Mouse (Mus musculus) mouse embryonic stem cell (cell line): ENCODE results near the gene Gm9837.

Experiments used
- in situ Hi-C, 2 experiments: fragments of 300-500 bp; cut with MboI; formaldehyde crosslinking; loops; 1 replicate in 1 of 2; 3 replicates in 1 of 2; pipeline ENCODE4 v1.14.3; 2019 to 2020; ENCODE audit warnings: low sequenced_read_pairs in 2 of 2, low pct_unique_long_range_greater_than_20kb in 1 of 2, mixed read lengths in 1 of 2; ENCODE audit not compliant: unreplicated experiment in 1 of 2

The Gm9837 gene

DNA sequence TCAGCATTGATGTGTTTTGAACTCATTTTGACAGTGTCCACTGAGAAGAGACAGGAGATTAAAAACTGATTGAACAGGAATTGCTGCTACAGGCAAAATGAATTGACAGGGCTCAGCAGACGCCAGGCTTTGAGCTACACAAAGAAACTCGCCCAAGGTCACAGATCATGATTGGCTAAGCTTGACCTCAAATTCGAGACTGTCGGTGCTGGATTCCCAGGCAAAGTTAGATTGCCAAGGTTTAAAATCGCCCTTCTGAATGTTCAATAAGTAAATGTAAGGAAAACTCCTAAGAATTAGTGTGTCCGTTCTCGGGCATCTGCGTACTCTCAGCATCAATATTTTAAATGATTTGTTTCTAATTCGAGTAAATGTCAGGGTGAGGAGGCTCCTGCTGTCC lies 19.1 kb upstream of the Gm9837 start:
- in situ Hi-C loops, result no loop called here

DNA sequence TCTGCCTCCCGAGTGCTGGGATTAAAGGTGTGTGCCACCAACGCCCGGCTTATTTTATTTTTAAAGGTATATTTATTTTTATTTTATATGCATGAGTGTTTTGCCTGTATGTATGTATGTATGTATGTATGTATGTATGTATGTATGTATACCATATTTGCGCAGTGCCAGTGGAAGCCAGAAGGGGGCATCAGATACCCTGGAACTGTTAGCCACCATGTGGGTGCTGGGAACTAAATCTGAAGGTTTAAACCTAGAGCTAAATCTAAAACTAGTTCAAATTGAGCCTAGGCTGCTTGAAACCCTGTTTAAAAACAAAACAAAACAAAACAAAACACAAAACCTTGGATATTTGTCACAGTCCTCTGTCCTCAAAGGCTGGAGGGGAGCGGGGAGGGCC lies 18.7 kb upstream of the Gm9837 start:
- in situ Hi-C loops, result no loop called here

- in situ Hi-C loops, result no loop called here
Observed at GRCm38 (mm10) chr11:53486822-53487594, 16.7 kb upstream of the Gm9837 start.

DNA sequence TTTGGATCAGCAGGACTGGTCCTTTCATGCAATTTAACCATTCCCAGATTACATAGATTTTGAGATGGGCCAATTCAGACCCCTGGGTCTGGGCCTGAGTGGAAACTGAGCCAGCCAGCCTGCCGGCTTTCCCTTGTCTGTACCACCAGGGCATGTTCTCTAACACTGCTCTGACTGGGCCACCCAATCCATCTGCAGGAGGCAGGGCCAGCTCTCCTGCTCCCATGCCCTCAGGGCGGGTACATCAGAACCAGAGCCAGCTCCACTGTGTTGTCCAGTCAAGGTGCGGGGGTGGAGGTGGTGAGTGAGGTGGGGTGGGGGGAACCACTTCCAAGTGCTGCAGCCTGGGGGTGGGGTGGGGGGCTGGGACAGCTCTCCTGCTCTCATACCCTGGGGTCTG lies 16.1 kb upstream of the Gm9837 start:
- in situ Hi-C loops, result no loop called here

DNA sequence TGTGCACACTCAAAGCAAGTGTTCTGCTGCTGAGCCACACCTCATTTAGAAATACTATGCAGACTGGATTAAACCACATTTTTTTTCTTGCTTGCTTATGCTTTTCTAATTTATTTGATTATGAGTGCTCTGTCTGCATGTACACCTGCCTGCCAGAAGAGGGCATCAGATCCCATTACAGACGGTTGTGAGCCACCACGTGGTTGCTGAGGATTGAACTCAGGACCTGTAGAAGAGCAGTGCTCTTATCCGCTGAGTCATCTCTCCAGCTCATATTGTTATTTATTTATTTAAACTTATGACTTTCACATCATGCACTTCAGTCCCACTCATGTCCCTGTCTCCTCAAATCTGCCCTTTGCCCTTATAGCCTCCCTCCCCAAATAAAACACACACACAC lies 15.4 kb upstream of the Gm9837 start:
- in situ Hi-C loops, result no loop called here

DNA sequence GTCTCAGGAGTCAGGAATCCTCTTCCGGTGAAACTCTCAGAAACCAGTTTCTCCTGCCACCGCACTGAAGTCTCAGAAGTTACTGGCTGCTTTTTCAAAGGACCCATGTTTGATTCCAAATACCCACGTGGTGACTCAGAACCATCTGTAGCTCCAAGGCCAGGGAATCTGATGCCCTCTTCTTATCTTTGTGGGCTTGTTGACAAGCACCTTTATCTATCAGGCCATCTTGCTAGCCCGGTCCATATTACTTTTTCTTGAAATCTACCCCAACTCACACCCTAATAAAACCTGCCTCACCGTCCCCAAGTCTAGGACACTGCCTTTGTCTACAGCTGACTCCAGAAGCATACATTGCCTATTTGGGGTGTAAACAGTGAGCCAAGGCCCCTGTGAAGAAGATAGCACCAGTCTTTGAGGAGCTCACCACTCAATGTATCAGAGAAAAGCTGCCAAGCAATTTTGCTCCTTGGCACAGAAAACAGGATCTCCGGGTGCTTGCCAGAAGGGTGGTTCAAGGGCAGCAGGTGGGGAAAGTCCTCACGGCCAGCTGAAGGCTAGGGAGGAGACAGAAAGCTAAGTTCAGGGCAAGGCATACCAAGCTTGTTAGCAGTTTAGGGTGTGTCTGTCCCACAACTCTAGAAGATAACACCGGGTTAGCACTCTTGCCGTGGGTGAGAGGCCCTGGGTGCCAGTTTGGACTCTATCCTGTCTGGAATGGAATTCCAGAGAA lies 13.0 kb upstream of the Gm9837 start:
- in situ Hi-C loops, result no loop called here

- in situ Hi-C loops, result no loop called here
Observed at GRCm38 (mm10) chr11:53481088-53481730, 10.9 kb upstream of the Gm9837 start.

DNA sequence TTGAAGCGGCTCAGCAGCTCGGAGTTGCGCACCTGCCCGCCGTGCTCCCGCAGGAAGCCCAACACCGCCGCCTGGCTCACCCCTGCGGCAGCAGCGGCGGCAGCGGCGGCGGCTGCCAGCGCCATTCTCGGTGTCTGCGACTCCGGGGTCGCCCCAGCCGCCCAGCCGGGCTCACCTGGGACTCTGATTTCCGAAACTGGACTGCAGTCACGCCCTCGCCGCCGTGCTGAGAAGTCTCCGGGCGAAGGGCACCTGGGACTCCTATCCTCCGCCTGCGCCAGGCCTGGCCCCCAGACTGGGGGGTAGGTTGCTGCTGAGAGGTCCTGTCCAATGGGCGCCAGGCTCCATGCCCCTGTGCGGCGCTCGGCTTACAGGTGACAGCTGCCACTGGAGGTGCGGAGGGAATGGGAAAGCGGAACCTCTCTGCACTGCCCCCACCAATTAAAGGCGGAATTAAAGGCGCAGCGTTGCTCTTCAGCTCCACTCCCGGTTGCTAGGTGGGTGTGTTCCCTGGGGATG lies 9.6 kb upstream of the Gm9837 start, which contains the start of the genes Gm9945 and Sowaha:
Gene Gm9945, plus strand, starts transcription at position 384 of the 519 bp plus-strand sequence.
Gene Sowaha, minus strand, starts transcription at position 492 of the 519 bp plus-strand sequence.
- in situ Hi-C loops, result loop anchor here in 1 of 2 experiments (5.0 kb wide), 1 partner anchor 142 kb away; no protein-coding TSS in a partner anchor

DNA sequence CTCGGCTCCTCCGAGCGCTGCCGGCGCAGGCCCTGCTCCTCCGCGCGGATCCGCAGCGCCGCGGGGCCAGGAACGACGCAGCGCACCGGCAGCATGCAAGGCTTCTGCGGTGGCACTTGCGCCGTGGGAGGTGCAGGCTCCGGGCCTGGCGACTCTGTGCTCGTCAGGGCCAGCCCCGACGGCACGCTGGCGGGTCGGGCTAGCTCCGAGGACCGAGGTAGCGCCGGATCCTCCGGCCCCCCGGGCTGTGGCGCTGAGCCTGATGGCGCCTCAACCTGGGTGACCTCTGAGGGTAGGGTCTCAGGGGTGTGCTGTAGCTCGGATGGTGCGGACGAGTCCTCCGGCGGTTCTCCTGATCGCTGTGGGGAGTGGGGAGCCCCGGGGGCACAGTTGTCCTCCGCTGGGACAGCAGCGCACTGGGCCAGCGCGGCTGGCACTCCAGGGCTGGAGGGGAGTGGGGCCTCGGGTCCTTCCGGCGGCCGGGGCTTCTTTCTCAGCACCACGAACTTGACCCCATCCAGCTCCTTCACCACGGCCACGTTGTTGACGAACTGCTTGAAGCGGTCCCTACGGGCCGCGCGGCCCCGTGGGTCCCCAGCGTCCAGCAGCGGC lies 9.0 kb upstream of the Gm9837 start:
- in situ Hi-C loops, result loop anchor here in 1 of 2 experiments (5.0 kb wide), 1 partner anchor 143 kb away; no protein-coding TSS in a partner anchor

GRCm38 (mm10) chr11:53478383-53479170 lies 8.3 kb upstream of the Gm9837 start:
- in situ Hi-C loops, result loop anchor here in 1 of 2 experiments (5.0 kb wide), 1 partner anchor 144 kb away; no protein-coding TSS in a partner anchor

GRCm38 (mm10) chr11:53477833-53478232 lies 7.6 kb upstream of the Gm9837 start:
- in situ Hi-C loops, result loop anchor here in 1 of 2 experiments (5.0 kb wide), 1 partner anchor 144 kb away; no protein-coding TSS in a partner anchor

- in situ Hi-C loops, result loop anchor here in 1 of 2 experiments (5.0 kb wide), 1 partner anchor 147 kb away; no protein-coding TSS in a partner anchor
Observed at GRCm38 (mm10) chr11:53475620-53476019, 5.3 kb upstream of the Gm9837 start.

DNA sequence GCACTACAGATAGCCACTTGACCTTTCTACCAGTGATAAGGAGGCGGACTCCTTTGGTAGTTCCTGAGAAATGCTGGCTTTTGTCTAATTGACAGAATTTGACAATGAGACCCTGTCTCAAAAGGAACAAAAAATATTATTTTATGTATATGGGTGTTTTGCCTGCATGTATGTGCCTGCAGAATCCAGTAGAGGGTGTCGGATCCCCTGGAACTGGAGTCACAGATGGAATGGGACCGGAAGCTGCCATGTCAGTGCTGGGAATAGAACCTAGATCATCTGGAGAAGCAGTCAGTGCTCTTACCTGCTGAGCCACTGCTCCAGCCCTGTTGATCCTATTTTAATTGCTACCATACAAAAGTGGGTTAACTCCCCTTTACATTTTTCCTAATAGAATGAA lies 2.4 kb upstream of the Gm9837 start:
- in situ Hi-C loops, result no loop called here

DNA sequence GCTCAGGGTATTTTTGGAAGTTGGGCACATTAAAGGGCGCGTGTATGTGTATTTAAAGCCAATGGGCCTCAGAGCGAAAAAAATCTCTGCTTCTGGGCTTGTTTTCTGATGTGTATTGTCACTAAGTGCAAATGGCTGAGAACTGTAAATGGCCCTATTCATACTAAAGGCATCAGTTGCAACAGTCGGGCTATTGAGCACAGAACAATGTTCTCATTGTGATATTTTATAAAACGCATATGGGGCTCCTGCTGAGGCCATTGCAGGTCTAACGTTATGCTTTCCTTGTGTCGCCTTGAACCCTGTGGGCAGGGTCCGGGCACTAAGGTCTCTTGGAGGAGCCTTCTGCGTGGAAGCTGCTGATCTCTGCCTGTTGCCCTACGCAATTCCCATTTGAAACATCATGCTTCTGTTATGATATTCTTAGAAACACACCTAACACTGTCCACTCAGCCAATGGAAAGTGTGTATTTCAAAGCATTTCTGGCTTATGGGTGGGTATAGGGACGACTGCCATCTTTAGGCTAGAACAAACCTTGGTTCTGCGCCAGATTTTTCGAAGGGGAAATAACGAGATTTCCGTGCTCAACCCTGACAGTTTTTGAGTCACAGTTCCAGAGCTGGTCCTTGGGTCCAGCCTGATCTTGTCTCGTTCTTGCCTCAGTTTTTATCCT lies 848 bp downstream of the Gm9837 start:
- in situ Hi-C loops, result no loop called here

GRCm38 (mm10) chr11:53466231-53466971 lies 3.9 kb downstream of the Gm9837 start:
- in situ Hi-C loops, result no loop called here
